Mouse (Mus musculus): Measurements from ENCODE around the gene Wbp1l. TPM values are rescaled to one million over a fixed set of nuclear protein-coding genes. Genes with fewer than 3 reads are reported as not detected.
A peak's percentile ranks its signal among the peaks of the same experiment; 100 is the strongest.

Wbp1l gene
- polyA plus RNA-seq, 1 experiment from 2014 or later: 33.8 TPM

- ATAC-seq (ENCODE audit: low FRiP score, low TSS enrichment): no peak
- Histone ChIP-seq H3K4me1 (ENCODE audit: control insufficient read depth, insufficient read depth, low read length) (no peaks in the 10 kb centered on the region), H3K4me2 (ENCODE audit: low read length) (no peak overlapping the region), H3K27ac (replicated peaks; ENCODE audit: low read depth, low read length) (no peak overlapping the region), H3K9ac (replicated peaks; ENCODE audit: low read length) (no peak overlapping the region), H3K9me3 (ENCODE audit: control insufficient read depth, low read length) (no peaks in the 10 kb centered on the region), H3K4me3 (replicated peaks; ENCODE audit: low read depth, low read length) (no peak overlapping the region), H3K27me3 (ENCODE audit: control insufficient read depth, insufficient read depth, low read length) (no peaks in the 10 kb centered on the region), H3K36me3 (ENCODE audit: control insufficient read depth, insufficient read depth, low read length) (peaks cover 51% of the 10 kb centered on the region)
- DNase-seq: no peak
- WGBS: 95% methylated on average over 10 of the region's 10 CpGs
Observed at GRCm38 (mm10) chr19:46655626-46656025, 56.7 kb downstream of the Wbp1l start.

DNA sequence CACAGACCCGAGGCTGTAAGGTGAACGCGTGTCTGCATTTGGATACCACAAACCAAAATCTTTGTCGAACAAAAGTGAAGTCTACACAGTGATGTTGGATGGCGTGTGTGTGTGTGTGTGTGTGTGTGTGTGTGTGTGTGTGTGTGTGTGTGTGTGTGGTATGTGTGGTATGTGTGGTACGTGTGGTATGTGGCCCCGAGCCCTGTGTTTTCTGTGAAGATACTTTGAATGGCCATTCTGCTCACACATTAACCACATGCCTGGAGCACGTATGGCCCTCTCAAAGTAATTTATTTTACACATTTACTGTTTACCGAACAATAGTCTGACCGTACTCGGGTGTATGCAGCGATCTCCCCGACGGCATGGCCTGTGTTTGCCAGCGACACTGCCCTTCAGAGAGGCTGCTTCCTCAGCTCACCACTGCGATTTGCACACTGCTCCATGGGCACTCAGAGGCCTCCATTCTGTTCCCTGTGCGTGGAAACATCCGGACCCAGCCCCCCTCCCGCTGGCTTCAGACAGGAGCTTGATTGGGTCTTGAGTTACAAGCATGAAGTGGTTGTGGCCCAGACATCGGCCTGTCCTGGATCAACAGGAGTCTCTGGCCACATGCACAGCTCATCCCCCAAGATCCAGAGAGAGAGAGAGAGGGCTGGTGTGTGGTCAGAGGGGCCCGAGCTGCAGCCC is 57.4 kb downstream of the Wbp1l start:
- Histone ChIP-seq H3K9ac (replicated peaks; ENCODE audit: low read length) (no peak overlapping the region), H3K4me3 (replicated peaks; ENCODE audit: low read depth, low read length) (no peak overlapping the region), H3K9me3 (ENCODE audit: control insufficient read depth, low read length) (no peaks in the 10 kb centered on the region), H3K27me3 (ENCODE audit: control insufficient read depth, insufficient read depth, low read length) (no peaks in the 10 kb centered on the region), H3K4me2 (ENCODE audit: low read length) (no peak overlapping the region), H3K36me3 (ENCODE audit: control insufficient read depth, insufficient read depth, low read length) (peaks cover 51% of the 10 kb centered on the region), H3K27ac (replicated peaks; ENCODE audit: low read depth, low read length) (no peak overlapping the region), H3K4me1 (ENCODE audit: control insufficient read depth, insufficient read depth, low read length) (no peaks in the 10 kb centered on the region)
- DNase-seq (no peak), ATAC-seq (ENCODE audit: low FRiP score, low TSS enrichment) (no peak)
- WGBS: 96% methylated on average over 21 of the region's 21 CpGs

DNA sequence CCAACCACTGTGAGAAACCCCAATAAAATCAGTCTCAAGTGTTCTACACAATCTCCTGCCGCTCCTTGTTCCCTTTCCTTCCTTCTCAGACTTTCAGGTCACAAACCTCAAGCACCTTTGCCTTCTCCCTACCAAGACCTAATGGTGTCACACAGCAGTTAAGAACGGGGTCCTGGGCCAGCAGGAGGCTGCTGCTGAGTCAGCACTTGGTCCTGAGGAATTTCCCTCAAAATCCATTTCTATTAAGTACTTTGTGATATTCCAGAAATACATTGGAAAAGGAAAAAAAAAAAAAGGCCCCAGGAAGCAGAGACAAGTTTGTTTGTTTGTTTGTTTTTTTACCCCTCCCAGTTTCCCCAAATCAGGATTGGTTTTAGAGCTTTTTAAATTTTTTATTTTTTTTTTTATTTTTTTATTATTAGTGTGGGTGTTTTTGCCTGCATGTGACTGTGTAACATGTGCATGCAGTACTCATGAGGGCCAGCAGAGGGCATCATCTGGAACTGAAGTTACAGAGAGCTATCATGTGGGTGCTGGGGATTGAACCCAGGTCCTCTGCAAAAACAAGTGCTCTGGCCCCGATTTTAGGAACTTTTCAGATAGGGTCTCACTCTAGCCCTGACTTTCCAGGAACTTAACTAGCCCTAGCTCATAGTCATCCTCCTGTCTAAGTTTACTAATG is 58.6 kb downstream of the Wbp1l start:
- Histone ChIP-seq H3K27me3 (ENCODE audit: control insufficient read depth, insufficient read depth, low read length) (no peaks in the 10 kb centered on the region), H3K4me1 (ENCODE audit: control insufficient read depth, insufficient read depth, low read length) (no peaks in the 10 kb centered on the region), H3K4me2 (ENCODE audit: low read length) (no peak overlapping the region), H3K9ac (replicated peaks; ENCODE audit: low read length) (no peak overlapping the region), H3K4me3 (replicated peaks; ENCODE audit: low read depth, low read length) (no peak overlapping the region), H3K27ac (replicated peaks; ENCODE audit: low read depth, low read length) (no peak overlapping the region), H3K36me3 (ENCODE audit: control insufficient read depth, insufficient read depth, low read length) (peaks cover 45% of the 10 kb centered on the region), H3K9me3 (ENCODE audit: control insufficient read depth, low read length) (no peaks in the 10 kb centered on the region)
- ATAC-seq (ENCODE audit: low FRiP score, low TSS enrichment) (no peak), DNase-seq (peak; percentile 32)
- WGBS: 95% methylated on average over 3 of the region's 3 CpGs

- ATAC-seq (ENCODE audit: low FRiP score, low TSS enrichment): no peak
- Histone ChIP-seq H3K9ac (replicated peaks; ENCODE audit: low read length) (no peak overlapping the region), H3K9me3 (ENCODE audit: control insufficient read depth, low read length) (no peaks in the 10 kb centered on the region), H3K4me3 (replicated peaks; ENCODE audit: low read depth, low read length) (no peak overlapping the region), H3K36me3 (ENCODE audit: control insufficient read depth, insufficient read depth, low read length) (peaks cover 39% of the 10 kb centered on the region), H3K4me1 (ENCODE audit: control insufficient read depth, insufficient read depth, low read length) (no peaks in the 10 kb centered on the region), H3K4me2 (ENCODE audit: low read length) (no peak overlapping the region), H3K27me3 (ENCODE audit: control insufficient read depth, insufficient read depth, low read length) (no peaks in the 10 kb centered on the region), H3K27ac (replicated peaks; ENCODE audit: low read depth, low read length) (no peak overlapping the region)
- 96% methylated on average over 7 of the region's 7 CpGs for WGBS
- DNase-seq: no peak
Observed at GRCm38 (mm10) chr19:46658348-46658747, 59.5 kb downstream of the Wbp1l start.

DNA sequence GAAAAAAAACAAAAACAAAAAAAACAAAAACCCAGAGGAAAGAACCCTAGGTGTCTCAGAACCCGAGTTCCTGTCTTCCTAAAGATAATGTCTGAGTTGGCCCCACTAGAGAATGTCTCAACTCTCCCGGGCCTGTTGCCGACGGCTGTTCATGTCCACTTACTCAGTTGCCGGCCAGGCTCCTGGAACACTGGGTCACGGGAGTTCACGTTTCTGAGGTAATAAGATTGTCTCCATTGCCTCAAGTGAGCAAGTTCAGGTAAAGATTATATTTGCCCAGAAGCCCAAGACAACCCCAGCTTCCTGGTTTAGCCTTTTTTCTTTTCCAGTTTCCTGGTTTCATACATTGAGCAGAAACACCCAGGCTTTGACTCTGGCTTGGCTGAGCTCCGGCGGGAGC is 60.0 kb downstream of the Wbp1l start:
- DNase-seq (no peak), ATAC-seq (ENCODE audit: low FRiP score, low TSS enrichment) (no peak)
- H3K27ac ChIP-seq (replicated peaks; ENCODE audit: low read depth, low read length): no peak overlapping the region
- H3K9me3 ChIP-seq (ENCODE audit: control insufficient read depth, low read length): no peaks in the 10 kb centered on the region
- no peak overlapping the region for H3K4me3 ChIP-seq (replicated peaks; ENCODE audit: low read depth, low read length)
- H3K36me3 ChIP-seq (ENCODE audit: control insufficient read depth, insufficient read depth, low read length): peaks cover 34% of the 10 kb centered on the region
- 90% methylated on average over 9 of the region's 9 CpGs for WGBS
- H3K9ac ChIP-seq (replicated peaks; ENCODE audit: low read length): no peak overlapping the region
- no peak overlapping the region for H3K4me2 ChIP-seq (ENCODE audit: low read length)
- no peaks in the 10 kb centered on the region for H3K4me1 ChIP-seq (ENCODE audit: control insufficient read depth, insufficient read depth, low read length)
- H3K27me3 ChIP-seq (ENCODE audit: control insufficient read depth, insufficient read depth, low read length): no peaks in the 10 kb centered on the region

- no peak for ATAC-seq (ENCODE audit: low FRiP score, low TSS enrichment)
- WGBS: 71% methylated on average over 4 of the region's 4 CpGs
Observed at GRCm38 (mm10) chr19:46661511-46661910, 62.6 kb downstream of the Wbp1l start.

DNA sequence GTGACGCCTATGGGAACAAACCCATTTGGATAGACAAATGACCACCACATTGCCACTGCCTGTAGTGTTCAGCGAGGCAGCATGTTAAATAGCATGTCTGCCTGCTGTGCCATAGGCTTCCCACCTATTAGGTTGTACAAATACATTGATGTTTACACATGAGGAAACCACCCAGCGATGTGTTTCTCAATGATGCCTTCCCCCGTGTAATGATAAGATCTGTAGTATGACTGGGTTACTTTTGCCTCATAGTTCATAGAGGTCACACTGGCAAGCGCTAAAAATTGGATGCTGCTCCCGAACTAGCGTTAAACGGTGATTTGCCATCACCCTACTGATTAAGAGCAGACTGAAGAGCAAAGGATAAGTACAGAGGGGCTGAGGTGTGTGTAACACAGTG is 63.3 kb downstream of the Wbp1l start:
- Histone ChIP-seq H3K9ac (replicated peaks; ENCODE audit: low read length) (no peak overlapping the region), H3K9me3 (ENCODE audit: control insufficient read depth, low read length) (no peaks in the 10 kb centered on the region), H3K27ac (replicated peaks; ENCODE audit: low read depth, low read length) (no peak overlapping the region), H3K4me1 (ENCODE audit: control insufficient read depth, insufficient read depth, low read length) (peaks cover 8% of the 10 kb centered on the region; the same call in 1 of the 2 replicates), H3K36me3 (ENCODE audit: control insufficient read depth, insufficient read depth, low read length) (0 out of 2 replicates have a peak, but pooled peaks cover 2% of the 10 kb centered on the region), H3K4me2 (ENCODE audit: low read length) (no peak overlapping the region), H3K27me3 (ENCODE audit: control insufficient read depth, insufficient read depth, low read length) (no peaks in the 10 kb centered on the region), H3K4me3 (replicated peaks; ENCODE audit: low read depth, low read length) (no peak overlapping the region)
- no peak for DNase-seq
- 92% methylated on average over 8 of the region's 8 CpGs for WGBS
- ATAC-seq (ENCODE audit: low FRiP score, low TSS enrichment): no peak

More at GRCm38 (mm10) chr19:46661511-46661910, 62.6 kb downstream of the Wbp1l start:
- no peak overlapping the region for H3K4me2 ChIP-seq (ENCODE audit: low read length)
- H3K27ac ChIP-seq (replicated peaks; ENCODE audit: low read depth, low read length): no peak overlapping the region
- peaks cover 8% of the 10 kb centered on the region; the same call in 1 of the 2 replicates for H3K4me1 ChIP-seq (ENCODE audit: control insufficient read depth, insufficient read depth, low read length)
- no peak overlapping the region for H3K9ac ChIP-seq (replicated peaks; ENCODE audit: low read length)
- no peak overlapping the region for H3K4me3 ChIP-seq (replicated peaks; ENCODE audit: low read depth, low read length)
- no peak for DNase-seq
- no peaks in the 10 kb centered on the region for H3K9me3 ChIP-seq (ENCODE audit: control insufficient read depth, low read length)
- peaks cover 7% of the 10 kb centered on the region for H3K36me3 ChIP-seq (ENCODE audit: control insufficient read depth, insufficient read depth, low read length)
- H3K27me3 ChIP-seq (ENCODE audit: control insufficient read depth, insufficient read depth, low read length): no peaks in the 10 kb centered on the region

DNA sequence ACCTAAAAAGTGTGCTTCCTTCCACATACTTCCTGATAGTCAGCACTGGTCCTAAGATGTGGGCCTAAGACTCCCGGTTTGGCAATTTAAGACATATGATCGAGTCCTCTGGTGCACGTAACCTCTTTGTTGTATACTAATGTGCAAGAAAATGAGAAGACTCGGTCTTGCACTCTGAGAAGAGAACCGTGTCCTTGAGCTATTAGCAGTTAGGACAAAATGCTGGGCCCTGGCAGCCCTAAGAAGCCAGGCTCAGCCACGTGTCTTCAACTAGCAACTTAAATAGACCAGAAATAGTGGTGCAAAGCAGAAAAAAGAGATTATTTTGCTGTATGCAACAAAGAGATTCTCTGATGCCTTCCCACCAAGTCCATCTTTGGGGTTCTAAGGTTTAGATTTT is 63.9 kb downstream of the Wbp1l start:
- Histone ChIP-seq H3K4me1 (ENCODE audit: control insufficient read depth, insufficient read depth, low read length) (peaks cover 8% of the 10 kb centered on the region; the same call in 1 of the 2 replicates), H3K4me3 (replicated peaks; ENCODE audit: low read depth, low read length) (no peak overlapping the region), H3K36me3 (ENCODE audit: control insufficient read depth, insufficient read depth, low read length) (0 out of 2 replicates have a peak, but pooled peaks cover 2% of the 10 kb centered on the region), H3K9me3 (ENCODE audit: control insufficient read depth, low read length) (no peaks in the 10 kb centered on the region), H3K4me2 (ENCODE audit: low read length) (no peak overlapping the region), H3K9ac (replicated peaks; ENCODE audit: low read length) (no peak overlapping the region), H3K27ac (replicated peaks; ENCODE audit: low read depth, low read length) (no peak overlapping the region), H3K27me3 (ENCODE audit: control insufficient read depth, insufficient read depth, low read length) (no peaks in the 10 kb centered on the region)
- DNase-seq: no peak
- ATAC-seq (ENCODE audit: low FRiP score, low TSS enrichment): no peak
- WGBS: 87% methylated on average over 6 of the region's 6 CpGs

DNA sequence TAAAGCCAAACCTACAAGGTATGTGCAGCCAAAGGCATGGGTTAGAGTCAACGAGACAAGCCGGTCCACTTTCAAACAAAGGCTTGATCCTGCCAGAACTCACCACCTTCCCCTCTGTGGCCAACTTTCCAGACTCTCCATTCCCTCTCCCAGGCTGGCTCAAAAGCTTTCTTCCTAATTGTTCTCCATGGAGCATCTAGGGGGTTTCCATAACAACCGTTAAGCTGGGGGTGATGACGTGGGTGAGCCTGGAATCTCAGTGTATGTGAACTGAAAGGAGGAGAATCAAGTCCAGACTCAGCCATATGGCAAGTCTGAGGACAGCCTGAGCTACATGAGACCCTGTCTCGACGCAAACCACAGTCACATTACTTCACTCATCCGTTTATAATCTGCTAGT is 66.6 kb downstream of the Wbp1l start:
- no peaks in the 10 kb centered on the region for H3K27me3 ChIP-seq (ENCODE audit: control insufficient read depth, insufficient read depth, low read length)
- H3K9me3 ChIP-seq (ENCODE audit: control insufficient read depth, low read length): no peaks in the 10 kb centered on the region
- no peak overlapping the region for H3K9ac ChIP-seq (replicated peaks; ENCODE audit: low read length)
- DNase-seq (peak; percentile 59), ATAC-seq (ENCODE audit: low FRiP score, low TSS enrichment) (no peak)
- peaks cover 8% of the 10 kb centered on the region; the same call in 1 of the 2 replicates for H3K4me1 ChIP-seq (ENCODE audit: control insufficient read depth, insufficient read depth, low read length)
- no peaks in the 10 kb centered on the region for H3K36me3 ChIP-seq (ENCODE audit: control insufficient read depth, insufficient read depth, low read length)
- H3K27ac ChIP-seq (replicated peaks; ENCODE audit: low read depth, low read length): no peak overlapping the region
- WGBS: 44% methylated on average over 7 of the region's 7 CpGs
- H3K4me3 ChIP-seq (replicated peaks; ENCODE audit: low read depth, low read length): no peak overlapping the region
- H3K4me2 ChIP-seq (ENCODE audit: low read length): no peak overlapping the region

Data from midbrain, embryonic 14.5 days (tissue).